8 mouse cellular contexts compared by ENCODE assay signal in genomic region chr8:106076612-106077011, GRCm38 (mm10). TPM values are rescaled to one million over a fixed set of nuclear protein-coding genes. Genes with fewer than 3 reads are reported as not detected.
DNase-seq lines count a peak whose midpoint lies in the region; ATAC-seq and TF ChIP-seq lines count a peak whose summit lies in the region.

No protein-coding gene starts in this region.

- H3K9me3 ChIP-seq in hindbrain, postnatal 0 days (ENCODE audit: low read length) = no peaks in the 10 kb centered on the region
- H3K9me3 ChIP-seq in hindbrain, embryonic 10.5 days = 0 out of 2 replicates have a peak, but pooled peaks cover 3% of the 10 kb centered on the region
- H3K9me3 ChIP-seq in ES-Bruce4 (replicated peaks; ENCODE audit: control insufficient read depth, insufficient read depth, low read length, poor library complexity, severe bottlenecking) = no peaks in the 10 kb centered on the region

- no peak for TF ChIP-seq POLR2A in ES-Bruce4 (IDR thresholded peaks at IDR 0.05; ENCODE audit: insufficient read depth, low read length)

- H3K27me3 ChIP-seq in hindbrain, postnatal 0 days (ENCODE audit: insufficient read depth, low read length) = no peaks in the 10 kb centered on the region
- H3K27me3 ChIP-seq in hindbrain, embryonic 10.5 days (ENCODE audit: insufficient read depth, poor library complexity, severe bottlenecking) = no peaks in the 10 kb centered on the region
- no peaks in the 10 kb centered on the region for H3K27me3 ChIP-seq in ES-Bruce4 (ENCODE audit: control insufficient read depth, insufficient read depth, low read length, poor library complexity, severe bottlenecking)

- no peak overlapping the region for H3K9ac ChIP-seq in hindbrain, postnatal 0 days (replicated peaks; ENCODE audit: low read length)
- H3K9ac ChIP-seq in ES-Bruce4 (ENCODE audit: low read depth, poor library complexity, severe bottlenecking) = no peak overlapping the region

- H3K4me3 ChIP-seq in hindbrain, postnatal 0 days (ENCODE audit: low read length) = no peak overlapping the region
- no peak overlapping the region for H3K4me3 ChIP-seq in hindbrain, embryonic 10.5 days
- H3K4me3 ChIP-seq in ES-Bruce4 (ENCODE audit: low read depth, low read length) = no peak overlapping the region

- peak; percentile 39 for TF ChIP-seq CTCF in hindbrain, postnatal 0 days (IDR thresholded peaks at IDR 0.05; ENCODE audit: low read depth)
- TF ChIP-seq CTCF in ES-Bruce4 (IDR thresholded peaks at IDR 0.05; ENCODE audit: low read depth, low read length) = peak; percentile 40

- no peak overlapping the region for H3K27ac ChIP-seq in hindbrain, postnatal 0 days
- H3K27ac ChIP-seq in hindbrain, embryonic 10.5 days = no peak overlapping the region
- H3K27ac ChIP-seq in ES-Bruce4 (ENCODE audit: insufficient read depth, low read length) = no peak overlapping the region

- H3K4me1 ChIP-seq in hindbrain, postnatal 0 days (ENCODE audit: insufficient read depth, low read length) = no peaks in the 10 kb centered on the region
- H3K4me1 ChIP-seq in hindbrain, embryonic 10.5 days (replicated peaks) = no peaks in the 10 kb centered on the region
- no peaks in the 10 kb centered on the region for H3K4me1 ChIP-seq in ES-Bruce4 (ENCODE audit: control insufficient read depth, insufficient read depth, low read length)

- peaks cover 9% of the 10 kb centered on the region; the same call in 1 of the 2 replicates for H3K36me3 ChIP-seq in hindbrain, postnatal 0 days (ENCODE audit: insufficient read depth, low read length)
- H3K36me3 ChIP-seq in hindbrain, embryonic 10.5 days = peaks cover 31% of the 10 kb centered on the region
- H3K36me3 ChIP-seq in ES-Bruce4 (ENCODE audit: control insufficient read depth, insufficient read depth, low read length, poor library complexity, severe bottlenecking) = peaks cover 12% of the 10 kb centered on the region

- no peak overlapping the region for H3K4me2 ChIP-seq in hindbrain, postnatal 0 days (ENCODE audit: low read depth, low read length)

- 83% methylated on average over 5 of the region's 5 CpGs for WGBS in hindbrain, postnatal 0 days
- 84% methylated on average over 5 of the region's 5 CpGs for WGBS in hindbrain, embryonic 10.5 days

- peak; percentile 27 for DNase-seq in hindbrain, postnatal 0 days (ENCODE audit: low spot score)
- DNase-seq in hindbrain, embryonic 10.5 days (ENCODE audit: low spot score) = no peak
- DNase-seq in B cell, adult 2 months = peak; percentile 67 to 74
- peak; percentile 62 to 70 for DNase-seq in kidney, postnatal 36 days
- DNase-seq in layer of hippocampus, adult 11-12 months (ENCODE audit: low spot score) = no peak
- no peak for DNase-seq in frontal cortex, postnatal 25 days (ENCODE audit: low spot score in 2 of 2)
- no peak for DNase-seq in neural tube, embryonic 10.5 days (ENCODE audit: extremely low spot score, low spot score)

- ATAC-seq in hindbrain, postnatal 0 days = no peak

- TF ChIP-seq EP300 in ES-Bruce4 (IDR thresholded peaks at IDR 0.05; ENCODE audit: insufficient read depth, low read depth, low read length) = no peak

RNA-seq across cellular contexts. Expression of gene Nfatc3, which starts 18.0 kb away (rescaled TPM):
- total RNA-seq in hindbrain, postnatal 0 days (2014; rRNA removed) = 14.0 and 24.0 TPM in 2 replicates
- 2.8 and 2.9 TPM in 2 replicates for polyA plus RNA-seq in hindbrain, postnatal 0 days (2015; fragmentation: Nextera tagmentation; extraction: Ambion mirVana)
- polyA plus RNA-seq in hindbrain, embryonic 10.5 days (2016; fragmentation: Nextera tagmentation; extraction: Ambion mirVana) = 4.2 and 6.2 TPM in 2 replicates
- 68.9 and 78.3 TPM in 2 replicates for polyA plus RNA-seq in ES-Bruce4 (2011; ENCODE audit: insufficient read depth, insufficient read length, low read depth, missing spikeins)

Comparison
In these comparisons a context has a peak if more than half of its experiments do, and no peak if none do; other contexts are left out.
1. DNase-seq: peak in hindbrain, postnatal 0 days (single experiment), B cell, adult 2 months (2 of 2) and kidney, postnatal 36 days (2 of 2); none in hindbrain, embryonic 10.5 days (single experiment), layer of hippocampus, adult 11-12 months (single experiment), frontal cortex, postnatal 25 days (0 of 2) and neural tube, embryonic 10.5 days (single experiment).